Mouse (Mus musculus): ENCODE results near the gene Clic1. TPM values are rescaled to one million over a fixed set of nuclear protein-coding genes. Genes with fewer than 3 reads are reported as not detected.

Gene Clic1
- total RNA-seq, 2 experiments from 2014 or later = 405 to 415 TPM

GRCm38 (mm10) chr17:35044904-35045806, 4.6 kb upstream of the Clic1 start:
- no peak for ATAC-seq (ENCODE audit: poor library complexity, severe bottlenecking)

- no peak for ATAC-seq (ENCODE audit: poor library complexity, severe bottlenecking)
Measured at GRCm38 (mm10) chr17:35045807-35046680, 3.7 kb upstream of the Clic1 start.

- peak; percentile 75 for ATAC-seq (ENCODE audit: poor library complexity, severe bottlenecking)
Measured at GRCm38 (mm10) chr17:35046681-35047455, 2.9 kb upstream of the Clic1 start, which contains the start of gene Msh5. Gene Msh5 (minus strand): TSS chr17:35046745.

- ATAC-seq (ENCODE audit: poor library complexity, severe bottlenecking) = no peak
Measured at GRCm38 (mm10) chr17:35047688-35048087, 2.1 kb upstream of the Clic1 start.

- 0 out of 2 replicates have a peak, but pooled peaks have one; percentile 9 for ATAC-seq (ENCODE audit: poor library complexity, severe bottlenecking)
Measured at GRCm38 (mm10) chr17:35048149-35048931, 1.4 kb upstream of the Clic1 start.

- ATAC-seq (ENCODE audit: poor library complexity, severe bottlenecking) = no peak
Measured at GRCm38 (mm10) chr17:35048932-35049440, 780 bp upstream of the Clic1 start.

- peak; percentile 31 for ATAC-seq (ENCODE audit: poor library complexity, severe bottlenecking)
Measured at GRCm38 (mm10) chr17:35050126-35050750, 472 bp downstream of the Clic1 start.

GRCm38 (mm10) chr17:35051156-35052086, 1.7 kb downstream of the Clic1 start:
- ATAC-seq (ENCODE audit: poor library complexity, severe bottlenecking) = peak; percentile 74

GRCm38 (mm10) chr17:35052271-35052798, 2.6 kb downstream of the Clic1 start:
- no peak for ATAC-seq (ENCODE audit: poor library complexity, severe bottlenecking)

- no peak for ATAC-seq (ENCODE audit: poor library complexity, severe bottlenecking)
Measured at GRCm38 (mm10) chr17:35055691-35056495, 6.1 kb downstream of the Clic1 start.

GRCm38 (mm10) chr17:35057090-35057489, 7.3 kb downstream of the Clic1 start:
- no peak for ATAC-seq (ENCODE audit: poor library complexity, severe bottlenecking)

GRCm38 (mm10) chr17:35058316-35058715, 8.6 kb downstream of the Clic1 start:
- ATAC-seq (ENCODE audit: poor library complexity, severe bottlenecking) = no peak

GRCm38 (mm10) chr17:35058911-35059892, 9.4 kb downstream of the Clic1 start, which contains the start of gene Ddah2:
Gene Ddah2 (plus strand): TSS chr17:35059035.
- ATAC-seq (ENCODE audit: poor library complexity, severe bottlenecking) = peak; percentile 93

GRCm38 (mm10) chr17:35060071-35060470, 10.3 kb downstream of the Clic1 start:
- ATAC-seq (ENCODE audit: poor library complexity, severe bottlenecking) = no peak

GRCm38 (mm10) chr17:35060737-35061297, 11.1 kb downstream of the Clic1 start:
- ATAC-seq (ENCODE audit: poor library complexity, severe bottlenecking) = no peak
